Mouse (Mus musculus) right cerebral cortex, postnatal 14 days (tissue): Measurements from ENCODE around the gene Odf2.

ENCODE experiments used
- DNase-seq: peaks from one replicate; pipeline ENCODE4 v3.0.0; 2022

The Odf2 gene

GRCm38 (mm10) chr2:29889066-29889944 lies at the start of gene Odf2:
Gene Odf2 (plus strand): TSS chr2:29889221.
- peak; percentile 99 for DNase-seq

- DNase-seq, result no peak
These were observed 49.6 kb upstream of the Odf2 start for GRCm38 (mm10) chr2:29839460-29839859.

- peak; percentile 44 for DNase-seq
These were observed 45.6 kb upstream of the Odf2 start for GRCm38 (mm10) chr2:29843231-29844105.

- DNase-seq, result no peak
These were observed 44.9 kb upstream of the Odf2 start for GRCm38 (mm10) chr2:29844115-29844514.

GRCm38 (mm10) chr2:29844661-29845060 lies 44.4 kb upstream of the Odf2 start:
- DNase-seq, result no peak

- DNase-seq, result no peak
These were observed 43.4 kb upstream of the Odf2 start for GRCm38 (mm10) chr2:29845636-29846035.

- peak; percentile 30 for DNase-seq
These were observed 42.8 kb upstream of the Odf2 start for GRCm38 (mm10) chr2:29846061-29846853.

GRCm38 (mm10) chr2:29846911-29847310 lies 42.1 kb upstream of the Odf2 start:
- no peak for DNase-seq

GRCm38 (mm10) chr2:29849041-29849440 lies 40.0 kb upstream of the Odf2 start:
- DNase-seq, result no peak

- no peak for DNase-seq
These were observed 39.1 kb upstream of the Odf2 start for GRCm38 (mm10) chr2:29849841-29850480.

- DNase-seq, result no peak
These were observed 36.0 kb upstream of the Odf2 start for GRCm38 (mm10) chr2:29852957-29853485.

- DNase-seq, result no peak
These were observed 35.3 kb upstream of the Odf2 start for GRCm38 (mm10) chr2:29853736-29854135.

- no peak for DNase-seq
These were observed 33.3 kb upstream of the Odf2 start for GRCm38 (mm10) chr2:29855585-29856210.

- no peak for DNase-seq
These were observed 32.4 kb upstream of the Odf2 start for GRCm38 (mm10) chr2:29856451-29857260.

- DNase-seq, result no peak
These were observed 31.7 kb upstream of the Odf2 start for GRCm38 (mm10) chr2:29857341-29857740.

- no peak for DNase-seq
These were observed 31.1 kb upstream of the Odf2 start for GRCm38 (mm10) chr2:29857967-29858366.

GRCm38 (mm10) chr2:29858748-29859473 lies 30.1 kb upstream of the Odf2 start:
- DNase-seq, result no peak

- DNase-seq, result no peak
These were observed 23.9 kb upstream of the Odf2 start for GRCm38 (mm10) chr2:29865125-29865524.

- DNase-seq, result peak; percentile 80
These were observed 19.9 kb upstream of the Odf2 start, which contains the start of gene Cercam for GRCm38 (mm10) chr2:29868949-29869645. Gene Cercam (plus strand): TSS chr2:29869164.
